Mouse (Mus musculus): ENCODE measurements around the gene Itpk1. TPM values are rescaled to one million over a fixed set of nuclear protein-coding genes. Genes with fewer than 3 reads are reported as not detected.
A peak's percentile ranks its signal among the peaks of the same experiment; 100 is the strongest.
"Not testable (repeated sequence)": the region's sequence is repeated elsewhere in the genome, so short reads cannot be mapped to it uniquely, and the experiment has no call there.

Gene Itpk1
- polyA plus RNA-seq, 1 experiment from 2014 or later: 28.0 TPM

DNA sequence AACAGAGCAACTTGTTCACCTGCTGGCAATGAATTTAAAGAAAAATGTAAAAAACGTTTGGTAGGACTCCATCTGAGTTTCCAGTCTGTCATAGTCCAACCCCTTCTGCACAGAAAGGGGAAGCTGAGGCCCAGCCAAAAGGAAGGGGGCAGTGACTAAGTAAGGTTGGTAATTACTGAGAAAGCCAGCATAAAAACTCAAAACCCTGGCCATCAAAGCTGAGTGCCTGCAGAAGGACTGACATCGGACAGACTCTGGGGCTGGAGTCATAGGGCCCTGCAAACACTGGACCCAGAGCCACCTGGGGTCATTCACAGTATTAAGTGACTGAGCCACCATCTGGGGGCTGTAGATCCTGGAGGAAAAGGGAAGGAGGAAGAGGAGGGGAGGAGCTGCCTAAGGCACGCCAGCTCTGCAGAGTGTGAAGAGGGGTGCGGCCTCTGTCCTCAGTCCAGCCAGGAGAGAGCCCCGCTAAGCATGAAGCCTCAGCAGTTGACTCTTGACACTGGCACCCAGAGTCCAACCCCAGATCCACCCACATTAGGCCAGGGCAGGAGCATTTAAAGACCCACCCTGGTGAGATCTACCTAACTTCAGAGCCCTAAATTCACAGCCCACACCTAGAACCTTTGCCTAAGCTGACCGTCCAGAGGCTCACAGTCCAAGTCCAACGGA is 58.0 kb downstream of the Itpk1 start:
- H3K4me1 ChIP-seq: no peaks in the 10 kb centered on the region; the same call in 1 of the 2 replicates
- H3K4me2 ChIP-seq (replicated peaks): no peak overlapping the region
- H3K9ac ChIP-seq: no peak overlapping the region
- no peaks in the 10 kb centered on the region for H3K36me3 ChIP-seq
- H3K4me3 ChIP-seq: no peak overlapping the region
- WGBS: 79% methylated on average over 7 of the region's 7 CpGs
- H3K27me3 ChIP-seq (replicated peaks): no peaks in the 10 kb centered on the region
- no peak overlapping the region for H3K27ac ChIP-seq
- no peaks in the 10 kb centered on the region for H3K9me3 ChIP-seq
- no peak for ATAC-seq (ENCODE audit: low FRiP score, low read depth)

DNA sequence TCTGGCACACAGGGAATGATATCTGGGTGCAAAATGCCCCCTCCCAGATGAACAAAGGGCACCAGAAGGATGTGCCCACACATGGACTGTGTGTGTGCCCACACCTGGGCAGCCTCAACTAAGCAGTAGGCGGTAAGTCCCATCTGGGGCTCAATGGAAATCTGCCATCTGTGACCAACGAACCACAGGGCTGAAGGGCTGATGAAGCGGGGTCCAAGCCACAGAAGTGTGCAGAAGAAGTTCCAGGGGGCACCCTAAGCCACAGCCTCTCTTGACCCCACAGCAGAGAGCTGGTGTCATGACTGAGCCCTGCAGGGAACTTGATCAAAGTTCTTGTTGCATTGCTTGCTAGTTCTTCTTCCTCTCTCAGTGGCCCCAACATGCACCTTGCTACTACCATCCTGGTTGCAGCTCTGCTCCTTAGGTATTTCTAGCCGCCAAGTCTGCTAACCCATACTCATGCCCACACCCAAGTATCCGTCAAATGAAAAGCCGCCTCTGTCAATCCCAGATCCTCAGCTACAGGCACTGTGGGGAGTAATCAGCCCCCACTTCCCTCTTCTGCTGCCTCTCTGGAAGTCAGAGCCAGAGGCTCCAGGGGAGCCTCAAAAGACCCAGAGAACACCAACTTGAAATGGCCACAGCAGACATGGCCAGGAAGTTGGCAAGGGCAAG is 58.7 kb downstream of the Itpk1 start:
- Histone ChIP-seq H3K4me1 (peaks cover under 1% of the 10 kb centered on the region), H3K4me3 (no peak overlapping the region), H3K4me2 (replicated peaks) (no peak overlapping the region), H3K27ac (no peak overlapping the region), H3K36me3 (no peaks in the 10 kb centered on the region), H3K9me3 (no peaks in the 10 kb centered on the region), H3K9ac (no peak overlapping the region), H3K27me3 (replicated peaks) (no peaks in the 10 kb centered on the region)
- WGBS: 87% methylated on average over 6 of the region's 6 CpGs
- no peak for ATAC-seq (ENCODE audit: low FRiP score, low read depth)

DNA sequence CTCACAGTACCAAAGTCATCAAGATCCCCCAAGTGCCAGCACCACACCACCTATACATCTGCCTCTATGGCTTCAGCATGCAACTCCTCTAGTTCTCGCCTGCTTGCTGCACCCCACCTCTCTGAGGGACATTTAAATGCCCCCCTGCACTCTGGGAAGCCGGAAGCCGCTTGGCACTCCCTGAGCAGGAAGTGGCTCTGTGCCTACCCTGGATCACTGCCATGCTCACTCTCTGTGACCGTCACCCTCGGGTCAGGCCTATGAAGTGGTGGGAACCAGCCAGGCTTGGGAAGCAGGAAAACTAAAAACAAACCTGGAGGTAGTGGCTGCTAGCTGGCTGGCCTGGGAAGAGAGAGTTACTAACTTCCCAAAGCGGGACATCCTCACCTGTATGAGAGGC is 61.4 kb downstream of the Itpk1 start:
- no peak for ATAC-seq (ENCODE audit: low FRiP score, low read depth)
- Histone ChIP-seq H3K9ac (no peak overlapping the region), H3K4me1 (peaks cover 20% of the 10 kb centered on the region), H3K27me3 (replicated peaks) (no peaks in the 10 kb centered on the region), H3K9me3 (no peaks in the 10 kb centered on the region), H3K27ac (no peak overlapping the region), H3K4me2 (replicated peaks) (no peak overlapping the region), H3K4me3 (no peak overlapping the region), H3K36me3 (no peaks in the 10 kb centered on the region)
- 89% methylated on average over 6 of the region's 6 CpGs for WGBS

DNA sequence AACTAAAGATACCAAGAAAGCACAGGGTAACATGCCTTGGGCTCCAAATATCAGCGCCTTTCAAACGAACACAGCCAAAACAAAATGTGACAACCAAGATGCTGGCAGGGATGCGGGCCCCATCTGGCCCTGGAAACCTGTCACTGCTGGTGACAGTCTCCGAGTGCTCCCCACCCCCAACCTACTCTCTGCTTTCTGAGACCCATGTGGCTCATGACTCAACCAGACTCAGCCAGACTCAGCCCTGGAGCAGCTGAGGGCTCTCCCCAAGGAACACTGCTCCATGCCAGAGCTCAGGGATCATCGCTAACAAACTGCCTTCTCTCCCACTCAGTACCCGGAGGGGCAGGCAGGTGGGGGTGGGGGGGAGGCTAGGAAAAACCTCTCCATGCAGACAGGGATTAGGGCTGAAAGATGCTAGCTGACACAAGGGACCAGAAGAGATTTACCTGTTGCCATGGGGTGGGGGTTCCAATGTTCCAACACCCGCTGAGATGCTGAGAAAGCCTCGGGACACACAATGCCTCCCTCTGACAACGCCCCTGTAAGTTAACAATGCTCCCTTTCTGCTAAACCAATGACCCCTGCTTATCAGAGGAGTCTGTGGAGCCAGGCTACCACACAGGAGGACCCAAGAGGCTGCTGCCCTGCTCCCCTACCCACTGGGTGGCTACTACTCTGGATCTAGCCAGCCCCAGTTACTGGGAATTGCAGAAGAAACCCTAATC is 64.1 kb downstream of the Itpk1 start:
- H3K27me3 ChIP-seq (replicated peaks): no peaks in the 10 kb centered on the region
- H3K4me2 ChIP-seq (replicated peaks): 0 out of 2 replicates have a peak overlapping the region, but pooled peaks have one; percentile 9
- WGBS: 32% methylated on average over 9 of the region's 9 CpGs
- peak; percentile 84 for ATAC-seq (ENCODE audit: low FRiP score, low read depth)
- no peak overlapping the region for H3K9ac ChIP-seq
- peak overlapping the region; percentile 2; the same call in 1 of the 2 replicates for H3K27ac ChIP-seq
- no peaks in the 10 kb centered on the region for H3K36me3 ChIP-seq
- no peak overlapping the region for H3K4me3 ChIP-seq
- no peaks in the 10 kb centered on the region for H3K9me3 ChIP-seq
- H3K4me1 ChIP-seq: peaks cover 20% of the 10 kb centered on the region

DNA sequence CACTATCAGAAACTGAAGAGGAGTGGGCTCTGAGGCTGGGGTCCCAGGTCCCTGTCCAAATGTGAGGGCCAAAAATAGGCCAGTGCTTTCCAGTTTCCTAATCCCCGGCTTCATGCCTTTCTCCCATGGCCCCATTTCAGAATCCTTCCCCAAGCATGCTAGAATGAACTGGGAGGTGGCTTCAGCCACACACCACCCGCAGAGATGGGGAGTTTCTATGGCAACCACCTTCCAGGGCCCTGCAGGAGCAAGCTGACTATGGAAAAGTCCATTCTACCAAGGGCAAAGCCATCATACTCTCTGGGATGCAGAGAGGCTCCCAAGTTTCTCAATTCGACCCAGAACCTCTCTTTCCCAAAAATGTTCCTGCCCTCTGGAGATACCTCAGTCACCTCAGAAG is 65.9 kb downstream of the Itpk1 start:
- no peak for ATAC-seq (ENCODE audit: low FRiP score, low read depth)
- Histone ChIP-seq H3K27me3 (replicated peaks) (no peaks in the 10 kb centered on the region), H3K4me1 (peaks cover 28% of the 10 kb centered on the region), H3K4me2 (replicated peaks) (no peak overlapping the region), H3K36me3 (no peaks in the 10 kb centered on the region), H3K4me3 (no peak overlapping the region), H3K9me3 (no peaks in the 10 kb centered on the region), H3K27ac (no peak overlapping the region), H3K9ac (no peak overlapping the region)
- 67% methylated on average over 3 of the region's 3 CpGs for WGBS

DNA sequence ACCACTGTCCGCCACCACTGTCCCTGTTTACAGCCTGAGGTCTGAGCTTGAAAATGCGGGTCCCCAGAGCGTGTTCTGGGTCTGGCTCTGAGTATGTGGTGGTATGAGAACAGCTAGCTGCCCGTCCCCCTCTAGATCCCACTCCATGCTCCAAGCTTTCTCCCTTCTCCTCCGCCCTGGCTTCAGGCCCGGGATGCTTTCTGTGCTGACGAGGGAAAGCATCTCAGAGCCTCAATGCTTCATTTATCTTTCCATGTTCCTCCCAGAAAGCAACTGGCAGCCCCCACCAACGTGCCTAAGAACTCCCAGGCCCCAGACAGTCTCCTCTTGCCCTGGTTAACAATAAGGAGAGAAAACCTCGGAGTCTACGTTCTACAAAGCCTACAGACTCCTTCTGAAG is 67.5 kb downstream of the Itpk1 start:
- Histone ChIP-seq H3K27ac (no peak overlapping the region), H3K9ac (no peak overlapping the region), H3K4me3 (no peak overlapping the region), H3K27me3 (replicated peaks) (no peaks in the 10 kb centered on the region), H3K36me3 (no peaks in the 10 kb centered on the region), H3K4me2 (replicated peaks) (no peak overlapping the region), H3K4me1 (peaks cover 28% of the 10 kb centered on the region), H3K9me3 (no peaks in the 10 kb centered on the region)
- ATAC-seq (ENCODE audit: low FRiP score, low read depth): no peak
- WGBS: 88% methylated on average over 10 of the region's 10 CpGs

DNA sequence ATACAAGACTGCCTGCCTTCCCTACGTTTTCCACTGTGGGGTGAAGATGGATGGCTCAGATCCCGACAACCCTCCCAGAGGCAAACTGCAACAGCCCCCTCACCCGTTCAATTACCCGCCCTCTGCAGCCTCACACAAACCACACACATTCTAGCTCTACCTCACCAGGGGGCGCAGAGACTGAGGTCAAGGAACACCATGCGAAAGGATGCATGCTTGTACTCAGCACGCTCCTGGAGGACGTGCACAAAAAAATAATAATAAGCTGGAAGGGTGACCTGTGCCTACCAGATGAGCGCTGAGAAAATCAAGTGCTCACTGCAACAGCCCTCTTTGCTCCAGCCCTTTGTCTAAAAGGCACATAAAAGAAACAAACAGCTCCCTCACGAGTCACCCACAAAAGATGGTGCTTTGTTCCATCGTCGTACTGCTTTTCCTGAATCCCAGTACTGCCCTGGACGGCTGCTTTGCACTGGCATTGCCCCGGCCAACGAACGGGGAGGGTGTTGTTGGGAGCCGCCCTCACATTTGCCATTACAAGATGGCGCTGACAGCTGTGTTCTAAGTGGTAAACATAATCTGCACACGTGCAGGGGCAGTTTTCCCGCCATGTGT is 70.2 kb downstream of the Itpk1 start:
- peak; percentile 56 for ATAC-seq (ENCODE audit: low FRiP score, low read depth)
- Histone ChIP-seq H3K9me3 (no peaks in the 10 kb centered on the region), H3K36me3 (no peaks in the 10 kb centered on the region), H3K27me3 (replicated peaks) (no peaks in the 10 kb centered on the region), H3K27ac (no peak overlapping the region), H3K9ac (no peak overlapping the region), H3K4me3 (no peak overlapping the region), H3K4me2 (replicated peaks) (no peak overlapping the region), H3K4me1 (peaks cover 13% of the 10 kb centered on the region)
- 39% methylated on average over 19 of the region's 20 CpGs for WGBS

DNA sequence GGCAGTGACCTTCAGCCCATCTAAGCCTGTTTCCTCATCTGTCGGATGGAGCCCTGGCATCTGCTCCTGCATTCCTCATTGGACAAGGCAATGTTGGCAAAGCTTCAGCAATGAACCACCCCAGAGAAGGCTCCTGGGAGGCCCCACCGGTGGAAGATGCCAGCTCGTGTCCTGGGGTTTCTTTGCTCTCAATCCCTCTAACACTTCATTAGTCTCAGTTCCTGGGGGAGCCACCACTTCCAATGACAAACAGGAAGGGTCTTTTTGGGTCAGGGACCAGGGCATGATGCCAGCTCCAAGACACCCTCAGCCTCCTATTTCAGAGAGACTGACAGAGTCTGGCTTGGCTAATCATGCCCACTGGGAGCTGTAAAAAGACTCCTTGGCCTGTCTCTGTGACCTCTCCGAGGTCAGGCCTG is 71.6 kb downstream of the Itpk1 start:
- H3K27ac ChIP-seq: no peak overlapping the region
- no peak overlapping the region for H3K4me3 ChIP-seq
- no peak for ATAC-seq (ENCODE audit: low FRiP score, low read depth)
- no peak overlapping the region for H3K4me2 ChIP-seq (replicated peaks)
- H3K4me1 ChIP-seq: peaks cover 8% of the 10 kb centered on the region
- no peaks in the 10 kb centered on the region for H3K27me3 ChIP-seq (replicated peaks)
- WGBS: 62% methylated on average over 4 of the region's 4 CpGs
- H3K36me3 ChIP-seq: no peaks in the 10 kb centered on the region
- no peak overlapping the region for H3K9ac ChIP-seq
- no peaks in the 10 kb centered on the region for H3K9me3 ChIP-seq

DNA sequence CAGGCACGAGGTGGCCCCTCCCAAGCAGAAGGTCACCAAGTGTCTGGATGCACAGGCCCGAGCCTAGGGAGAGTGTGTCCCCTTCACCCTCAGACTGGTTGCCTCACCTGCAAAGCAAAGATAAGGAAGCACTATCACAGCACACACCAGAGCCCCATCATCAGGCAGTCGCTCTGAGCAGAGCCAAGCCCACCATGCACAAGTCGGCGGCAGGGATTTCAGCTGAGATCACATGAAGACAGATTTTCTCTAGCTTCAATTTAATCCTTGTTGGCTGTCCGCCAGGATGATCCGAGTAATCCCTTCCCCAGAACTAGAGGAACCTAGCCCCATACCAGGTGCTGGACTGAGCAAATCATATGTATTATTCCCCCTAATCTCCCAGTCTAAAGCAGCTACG is 73.0 kb downstream of the Itpk1 start:
- H3K9ac ChIP-seq: no peak overlapping the region
- ATAC-seq (ENCODE audit: low FRiP score, low read depth): no peak
- no peaks in the 10 kb centered on the region for H3K27me3 ChIP-seq (replicated peaks)
- H3K36me3 ChIP-seq: no peaks in the 10 kb centered on the region
- H3K9me3 ChIP-seq: no peaks in the 10 kb centered on the region
- peaks cover 13% of the 10 kb centered on the region for H3K4me1 ChIP-seq
- 79% methylated on average over 8 of the region's 8 CpGs for WGBS
- no peak overlapping the region for H3K4me2 ChIP-seq (replicated peaks)
- no peak overlapping the region for H3K4me3 ChIP-seq
- no peak overlapping the region for H3K27ac ChIP-seq

DNA sequence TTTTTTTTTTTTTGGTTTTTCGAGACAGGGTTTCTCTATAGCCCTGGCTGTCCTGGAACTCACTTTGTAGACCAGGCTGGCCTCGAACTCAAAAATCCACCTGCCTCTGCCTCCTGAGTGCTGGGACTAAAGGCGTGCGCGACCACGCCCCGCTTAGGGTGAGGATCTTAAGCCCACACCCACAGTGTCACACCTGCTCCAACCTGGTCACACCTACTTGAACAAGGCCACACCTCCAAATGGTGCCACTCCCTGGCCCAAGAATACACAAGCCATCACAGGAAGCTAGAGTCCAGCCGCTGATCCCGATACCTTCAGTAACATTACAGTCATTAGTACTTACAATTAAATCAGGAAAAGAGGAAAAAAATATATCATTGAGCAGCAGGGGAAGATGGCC is 74.3 kb downstream of the Itpk1 start:
- not testable (repeated sequence) for H3K9me3 ChIP-seq; H3K27ac ChIP-seq; H3K4me2 ChIP-seq (replicated peaks); ATAC-seq (ENCODE audit: low FRiP score, low read depth); H3K9ac ChIP-seq; H3K27me3 ChIP-seq (replicated peaks); H3K4me3 ChIP-seq; H3K36me3 ChIP-seq
- 95% methylated on average over 9 of the region's 9 CpGs for WGBS
- H3K4me1 ChIP-seq: peaks cover 15% of the 10 kb centered on the region

DNA sequence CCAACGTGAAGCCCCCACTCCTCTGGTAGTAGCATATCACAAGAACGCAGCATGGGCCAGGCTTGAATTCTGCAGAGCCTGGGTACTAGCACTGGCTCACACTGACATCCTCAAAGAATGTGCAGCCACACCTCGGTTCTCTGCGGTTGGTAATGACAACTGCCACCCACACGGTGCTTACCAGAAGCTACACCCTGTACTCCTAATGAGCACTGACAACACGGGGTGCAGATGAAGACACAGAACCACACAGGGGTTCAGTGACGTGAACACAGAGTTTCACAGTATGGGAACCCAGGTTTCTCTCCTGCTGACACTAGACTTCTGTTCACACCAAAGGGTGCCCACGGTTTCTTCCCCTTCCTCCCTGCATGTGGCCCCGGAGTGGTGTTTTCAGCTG is 76.5 kb downstream of the Itpk1 start:
- H3K4me3 ChIP-seq: no peak overlapping the region
- no peaks in the 10 kb centered on the region for H3K9me3 ChIP-seq
- H3K4me2 ChIP-seq (replicated peaks): no peak overlapping the region
- H3K27me3 ChIP-seq (replicated peaks): no peaks in the 10 kb centered on the region
- H3K4me1 ChIP-seq: peaks cover 10% of the 10 kb centered on the region
- no peaks in the 10 kb centered on the region for H3K36me3 ChIP-seq
- H3K9ac ChIP-seq: no peak overlapping the region
- ATAC-seq (ENCODE audit: low FRiP score, low read depth): no peak
- WGBS: 79% methylated on average over 9 of the region's 9 CpGs
- H3K27ac ChIP-seq: no peak overlapping the region

DNA sequence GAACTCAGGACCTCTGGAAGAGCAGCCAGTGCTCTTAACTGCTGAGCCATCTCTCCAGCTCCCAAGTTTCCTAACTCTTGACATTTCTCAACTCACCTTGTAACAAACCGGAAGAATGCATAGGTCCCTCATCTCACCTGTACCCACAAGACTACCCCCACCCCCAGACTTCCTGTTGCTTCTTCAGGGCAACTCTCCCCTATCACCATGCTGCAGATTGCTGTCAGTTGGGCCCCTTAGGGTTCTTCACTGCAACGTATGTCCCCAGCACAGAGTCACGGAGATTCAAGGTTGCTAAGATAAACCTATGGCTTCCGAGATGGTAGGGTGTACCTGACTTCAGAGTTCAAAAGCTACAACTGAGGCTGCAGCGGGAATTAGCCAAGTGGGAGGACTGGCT is 77.2 kb downstream of the Itpk1 start:
- ATAC-seq (ENCODE audit: low FRiP score, low read depth): no peak
- no peak overlapping the region for H3K4me2 ChIP-seq (replicated peaks)
- 93% methylated on average over 5 of the region's 5 CpGs for WGBS
- H3K9me3 ChIP-seq: no peaks in the 10 kb centered on the region
- peaks cover 10% of the 10 kb centered on the region for H3K4me1 ChIP-seq
- no peak overlapping the region for H3K27ac ChIP-seq
- no peaks in the 10 kb centered on the region for H3K36me3 ChIP-seq
- no peaks in the 10 kb centered on the region for H3K27me3 ChIP-seq (replicated peaks)
- no peak overlapping the region for H3K4me3 ChIP-seq
- H3K9ac ChIP-seq: no peak overlapping the region

Data from neural tube, embryonic 12.5 days (tissue).